Mouse (Mus musculus) adrenal gland, adult 18-20 months (tissue): ENCODE results near the gene Zfp185. TPM values are rescaled to one million over a fixed set of nuclear protein-coding genes. Genes with fewer than 3 reads are reported as not detected.
A peak's percentile ranks its signal among the peaks of the same experiment; 100 is the strongest.

Experiments
- DNase-seq, 2 experiments: peaks; one replicate each; pipeline ENCODE4 v3.0.0; 2021 to 2022; ENCODE audit warnings: low spot score in 2 of 2
- long read RNA-seq, 2 experiments: library from polyadenylated mRNA; stranded (forward); transcript quantifications; one replicate each; pipeline ENCODE4 v2.0.0; 2021
- total RNA-seq, 2 experiments: library from RNA; stranded (reverse); gene quantifications; 1 replicate in 1 of 2; 2 replicates in 1 of 2; pipeline ENCODE4 v1.2.3; 2021

Zfp185 gene
- total RNA-seq, result 1 to 10 TPM; 2.5 to 2.9 TPM
- long read RNA-seq, experiment 1, partial matches to known transcripts, result 0 of 4 reads
- long read RNA-seq, experiment 1, other reads (novel, unspliced or antisense), result 1 of 4 reads
- long read RNA-seq, experiment 2, partial matches to known transcripts, result 2 of 3 reads
- long read RNA-seq, experiment 2, other reads (novel, unspliced or antisense), result 0 of 3 reads

DNA sequence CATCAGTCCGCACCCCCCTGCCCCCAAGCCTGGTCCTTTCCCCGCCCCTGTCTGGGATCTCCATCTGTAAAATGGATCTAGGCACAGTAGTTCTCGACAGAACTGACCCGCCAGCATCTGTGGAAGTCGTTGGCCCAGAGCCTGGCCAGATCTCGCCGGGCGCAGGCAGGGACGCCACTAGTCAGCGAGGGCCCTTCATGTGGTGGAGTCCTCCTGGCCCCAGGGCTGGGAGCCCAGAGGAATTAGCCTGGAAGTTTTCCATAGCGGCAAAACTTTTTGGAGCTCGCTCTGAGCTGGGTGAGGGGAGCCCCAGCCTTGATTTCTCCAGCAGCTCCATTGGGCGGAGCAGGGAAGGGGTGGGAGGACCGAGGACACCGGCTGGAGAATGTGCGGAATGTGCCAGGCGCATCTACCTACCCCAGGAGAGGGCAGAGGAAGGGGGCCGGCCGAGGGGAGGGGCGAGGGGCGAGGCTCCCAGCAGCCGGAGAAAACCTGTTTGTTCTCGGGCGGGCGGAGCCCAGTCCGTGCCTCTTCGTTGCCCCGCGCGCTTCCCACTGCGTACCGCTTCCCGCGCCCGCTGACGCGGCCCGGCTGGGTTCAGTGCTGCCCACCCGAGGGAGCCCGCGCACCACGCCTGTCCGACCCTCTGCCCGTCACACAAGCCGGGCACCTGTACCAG, at the start of gene Zfp185:
Gene Zfp185 (plus strand): TSS at position 499 of the 679 bp plus-strand sequence.
- DNase-seq, result peak; percentile 8 to 24

DNA sequence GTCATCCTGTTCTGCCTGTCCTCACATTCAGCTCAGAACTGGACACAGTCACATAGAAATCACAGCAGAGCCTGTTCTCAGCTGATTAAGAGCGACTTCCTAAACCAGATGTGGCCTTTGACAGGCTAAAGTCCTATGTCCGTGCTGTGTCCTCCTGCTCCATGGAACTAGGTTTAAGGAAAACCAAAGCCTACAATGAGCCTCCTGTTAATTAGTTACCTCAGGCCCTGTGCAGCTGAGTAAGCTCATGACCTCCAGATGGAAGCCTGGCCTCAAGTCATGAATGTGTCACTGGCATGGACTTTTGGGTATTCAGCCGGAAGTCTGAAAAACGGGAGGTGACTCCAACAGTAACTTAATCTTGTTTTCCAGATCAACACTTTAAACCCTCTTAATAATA, 33.7 kb upstream of the Zfp185 start:
- no peak for DNase-seq

DNA sequence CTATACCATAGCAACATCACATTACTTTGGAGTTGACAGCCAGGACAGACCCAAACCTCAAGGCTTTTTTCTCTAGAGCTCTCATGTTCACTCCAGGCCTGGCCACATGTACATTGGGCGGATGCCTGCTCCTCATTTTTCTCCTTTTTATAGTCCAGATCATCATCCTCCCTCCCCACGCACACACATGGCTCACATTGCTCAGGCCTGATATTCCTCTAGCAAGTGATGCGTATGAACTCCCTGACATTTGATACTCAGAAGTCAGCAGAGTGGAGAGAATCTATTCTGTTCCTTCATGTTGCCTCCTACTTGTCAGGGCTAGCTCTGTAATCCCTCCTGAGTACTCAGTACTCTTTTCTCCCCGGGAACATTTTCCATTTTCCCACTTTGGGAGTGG, 30.7 kb upstream of the Zfp185 start:
- DNase-seq, result no peak

GRCm38 (mm10) chrX:72960431-72960830, 26.7 kb upstream of the Zfp185 start:
- no peak for DNase-seq

DNA sequence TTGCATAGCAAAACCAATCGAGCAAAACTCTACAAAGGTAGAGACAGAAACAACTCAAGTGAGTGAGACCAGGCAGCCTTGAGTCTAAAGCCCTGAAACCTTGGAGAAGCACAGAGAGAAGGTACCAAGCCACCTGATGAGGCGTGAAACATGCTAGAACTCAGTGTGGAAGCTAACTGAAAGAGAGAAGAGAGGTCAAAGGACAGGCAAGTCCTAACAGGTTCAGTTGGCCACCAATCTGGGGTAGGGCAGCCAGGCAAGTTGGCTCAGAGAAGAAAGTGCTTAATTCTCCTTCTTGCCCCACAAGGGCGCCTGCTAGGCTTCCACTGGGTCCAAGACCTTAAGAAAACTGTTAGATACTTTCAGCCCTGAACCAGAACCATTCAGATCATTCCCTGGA, 25.6 kb upstream of the Zfp185 start:
- no peak for DNase-seq

DNA sequence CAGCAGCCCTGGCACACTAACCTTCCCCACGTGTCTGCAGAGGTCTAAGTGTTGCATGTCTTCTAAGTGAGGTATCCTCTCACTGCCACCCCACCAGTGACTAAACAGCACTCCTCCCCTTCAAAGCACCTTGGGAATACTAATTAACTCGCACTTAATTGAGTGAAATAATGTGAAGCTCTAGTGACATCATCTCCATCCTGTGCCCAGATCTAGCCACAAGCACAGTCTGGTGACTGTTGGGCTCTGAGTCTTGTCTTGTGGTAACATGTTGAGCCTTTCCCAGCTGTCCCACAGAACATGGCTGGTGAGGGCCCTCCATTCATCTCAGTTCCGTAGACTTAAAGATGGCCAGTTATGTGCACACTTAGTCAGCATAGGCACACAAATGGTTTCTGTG, 24.4 kb upstream of the Zfp185 start:
- no peak for DNase-seq

DNA sequence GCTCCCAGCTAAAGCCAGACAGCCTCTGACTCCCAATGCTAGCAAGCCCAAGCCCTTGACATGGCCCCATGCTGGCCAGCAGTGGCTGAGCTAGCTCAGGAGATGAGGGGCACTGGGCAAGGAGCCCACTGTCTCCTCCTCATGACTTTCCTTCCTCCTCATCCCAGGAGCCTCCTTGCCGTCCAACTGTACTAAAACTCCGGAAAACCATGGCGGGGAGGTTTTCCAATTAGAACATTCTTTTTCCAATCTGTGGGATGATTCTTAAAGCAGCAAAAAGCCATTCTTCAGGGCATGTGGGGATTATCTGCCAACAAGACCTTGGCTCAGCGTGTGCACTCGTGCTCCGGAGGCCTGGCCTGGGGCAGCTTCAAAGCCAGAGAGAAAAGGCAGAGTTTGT, 4.3 kb upstream of the Zfp185 start:
- no peak for DNase-seq

- DNase-seq, result no peak
Measured at GRCm38 (mm10) chrX:72985607-72986006, 1.5 kb upstream of the Zfp185 start.

GRCm38 (mm10) chrX:72987520-72987905, 374 bp downstream of the Zfp185 start:
- DNase-seq, result no peak

DNA sequence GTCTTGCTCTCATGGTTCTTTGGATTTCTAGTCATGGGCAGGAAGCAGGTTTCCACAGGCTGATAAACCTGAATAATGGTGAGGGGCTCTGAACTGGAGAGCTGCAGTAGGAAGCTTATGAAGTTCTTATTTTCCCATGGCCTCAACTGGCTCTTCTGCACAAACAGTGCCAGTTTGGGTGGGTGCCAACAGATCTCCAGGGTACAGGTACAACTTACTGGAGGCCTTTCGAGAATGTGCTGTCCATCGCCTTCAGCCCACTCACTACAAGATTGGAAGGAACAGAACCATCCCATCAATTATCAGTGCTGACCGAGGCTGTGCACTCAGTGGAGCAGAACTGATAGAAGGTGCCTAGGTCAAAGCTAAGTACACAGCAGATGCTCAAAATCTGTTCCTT, 1.3 kb downstream of the Zfp185 start:
- DNase-seq, result no peak

DNA sequence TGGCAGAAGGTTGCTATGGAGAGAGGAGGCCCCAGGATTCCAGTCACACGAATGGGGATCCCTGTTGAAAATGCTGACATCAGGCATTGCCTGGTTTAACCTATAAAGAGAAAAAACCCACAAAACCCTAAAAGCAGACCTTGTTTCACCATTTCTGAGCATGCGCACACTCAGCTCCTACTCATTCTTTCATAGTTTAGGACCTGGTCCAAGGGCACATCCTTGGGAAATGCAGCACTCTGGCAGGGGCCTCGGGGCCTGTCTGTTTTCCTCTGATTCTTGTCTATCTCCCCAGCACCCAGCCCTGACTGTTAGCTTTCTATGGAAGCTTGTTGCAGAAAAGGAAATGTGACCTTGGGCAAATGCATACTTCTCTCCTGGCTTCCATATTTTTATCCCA, 3.4 kb downstream of the Zfp185 start:
- no peak for DNase-seq

DNA sequence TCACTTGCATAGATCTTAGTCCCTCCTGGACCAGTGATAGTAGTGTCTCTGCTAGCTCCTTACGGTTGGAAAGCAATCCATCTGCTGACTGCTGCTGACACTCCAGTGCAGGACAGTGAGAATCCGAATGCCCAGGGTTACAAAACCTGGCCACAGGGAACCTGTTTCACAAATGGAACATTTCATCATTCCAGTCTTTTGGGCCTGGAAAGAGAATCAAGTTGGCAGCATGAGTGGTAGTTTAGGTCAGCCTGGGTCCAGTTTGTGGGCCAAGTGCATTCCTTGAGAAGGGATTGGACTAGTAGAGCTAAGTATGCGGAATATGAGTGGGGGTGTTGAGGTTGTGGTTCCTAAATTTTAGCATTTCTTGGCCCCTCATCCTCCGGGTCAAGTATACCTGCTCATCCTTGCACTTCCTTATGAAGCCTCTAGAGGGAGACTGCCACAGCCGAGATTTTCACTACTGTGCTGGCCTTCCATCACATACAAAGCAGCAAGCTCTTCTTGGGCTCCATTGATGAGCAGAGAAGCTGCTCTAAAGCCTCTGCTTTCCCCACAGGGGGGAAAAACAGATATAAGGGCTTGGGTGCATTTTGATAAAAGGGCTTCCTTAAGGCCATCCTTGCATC, 5.3 kb downstream of the Zfp185 start:
- DNase-seq, result no peak

- no peak for DNase-seq
Measured at GRCm38 (mm10) chrX:72995542-72995941, 8.4 kb downstream of the Zfp185 start.

GRCm38 (mm10) chrX:73003110-73003509, 16.0 kb downstream of the Zfp185 start:
- DNase-seq, result no peak

DNA sequence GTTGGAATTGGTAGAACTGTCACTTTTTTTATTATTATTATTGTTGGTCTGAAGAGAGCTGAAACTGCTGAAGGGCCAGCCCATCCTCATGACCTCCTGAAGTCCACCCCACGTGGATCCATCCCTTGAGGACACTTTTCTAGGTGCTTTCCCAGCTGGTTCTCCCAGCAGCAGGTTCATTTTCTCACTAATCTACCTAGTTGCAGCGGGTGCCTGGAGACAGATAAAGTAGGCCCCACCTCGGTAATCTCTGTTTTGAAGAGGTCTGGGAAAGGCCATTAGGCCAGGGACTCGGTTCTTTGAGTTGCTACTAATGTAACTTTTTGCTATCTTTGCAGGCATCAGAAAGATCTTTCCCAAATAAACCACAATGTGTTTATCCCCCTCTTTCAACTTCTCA, 18.5 kb downstream of the Zfp185 start:
- no peak for DNase-seq

GRCm38 (mm10) chrX:73007597-73008479, 20.7 kb downstream of the Zfp185 start:
- DNase-seq, result peak; percentile 86 to 89

DNA sequence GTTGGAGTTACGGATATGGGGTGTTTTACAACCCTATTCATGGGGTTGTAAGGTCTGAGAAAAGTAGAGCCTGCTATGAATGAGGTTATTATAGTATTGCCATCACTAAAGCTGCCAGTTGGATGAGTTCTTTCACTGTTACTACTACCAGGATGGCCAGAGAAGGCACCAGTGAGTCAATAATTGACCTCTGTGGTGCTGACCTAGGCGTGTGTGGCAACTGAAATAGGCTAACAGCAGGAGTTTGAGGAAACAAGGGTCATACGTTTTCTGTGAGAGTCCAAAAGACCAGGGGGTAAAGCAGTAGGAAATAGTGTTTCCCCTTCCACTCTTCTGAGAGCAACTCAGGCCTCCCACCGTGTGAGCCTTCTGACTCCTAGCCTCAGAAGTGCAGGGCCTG, 25.7 kb downstream of the Zfp185 start:
- DNase-seq, result no peak

GRCm38 (mm10) chrX:73037003-73037402, 49.9 kb downstream of the Zfp185 start, which contains the start of gene Pnma5:
Pnma5 (minus strand) TSS chrX:73037103.
- no peak for DNase-seq

- no peak for DNase-seq
Measured at GRCm38 (mm10) chrX:73038831-73039230, 51.7 kb downstream of the Zfp185 start.

DNA sequence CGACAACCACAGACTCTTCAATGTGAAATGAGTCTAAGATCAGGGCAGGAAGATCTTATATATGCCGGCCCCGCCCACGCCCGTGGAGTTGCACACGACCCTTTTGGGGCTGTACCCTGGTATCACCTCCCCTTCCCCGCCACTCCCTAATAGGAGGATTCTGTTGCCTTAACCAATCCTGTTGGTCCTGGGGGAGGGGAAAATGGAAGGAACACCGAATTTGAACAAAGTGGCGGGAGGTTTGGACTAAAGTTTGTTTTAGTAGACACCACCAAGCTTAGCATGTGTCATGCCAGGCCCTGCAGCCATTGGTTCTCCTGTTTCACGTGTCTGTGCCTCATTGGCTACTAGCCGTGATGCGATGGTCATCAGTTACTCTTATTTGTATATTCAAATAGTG, 52.5 kb downstream of the Zfp185 start:
- no peak for DNase-seq

- DNase-seq, result peak; percentile 85 to 89
Measured at GRCm38 (mm10) chrX:73053860-73054563, 66.9 kb downstream of the Zfp185 start.
